Mouse (Mus musculus): ENCODE results near the gene Cacna1e.

Cacna1e gene

DNA sequence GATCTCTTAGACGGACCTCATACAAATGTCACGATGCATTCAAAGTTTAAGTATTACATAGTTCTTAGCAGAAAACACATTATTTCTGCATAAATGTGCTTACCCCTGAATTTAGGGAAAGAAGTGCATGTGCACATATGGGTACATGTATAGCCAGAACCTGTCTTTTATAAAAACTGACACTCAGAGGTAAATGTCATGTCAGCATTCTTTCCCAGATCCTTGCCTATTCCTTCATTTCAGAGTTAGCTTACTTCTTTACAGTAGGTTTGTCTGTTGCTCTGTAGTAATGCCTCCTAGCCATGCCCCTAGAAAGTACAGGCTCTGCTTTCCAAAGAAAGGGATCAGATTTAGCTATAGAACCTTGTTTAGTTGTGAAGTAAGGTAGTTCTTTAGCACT, 369.0 kb downstream of the Cacna1e start:
- DNase-seq (ENCODE audit: low read depth, low spot score) = no peak

- no peak for DNase-seq (ENCODE audit: low read depth, low spot score)
These were observed 372.6 kb downstream of the Cacna1e start for GRCm38 (mm10) chr1:154511736-154512135.

- DNase-seq (ENCODE audit: low read depth, low spot score) = no peak
These were observed 380.3 kb downstream of the Cacna1e start for GRCm38 (mm10) chr1:154504005-154504404.

DNA sequence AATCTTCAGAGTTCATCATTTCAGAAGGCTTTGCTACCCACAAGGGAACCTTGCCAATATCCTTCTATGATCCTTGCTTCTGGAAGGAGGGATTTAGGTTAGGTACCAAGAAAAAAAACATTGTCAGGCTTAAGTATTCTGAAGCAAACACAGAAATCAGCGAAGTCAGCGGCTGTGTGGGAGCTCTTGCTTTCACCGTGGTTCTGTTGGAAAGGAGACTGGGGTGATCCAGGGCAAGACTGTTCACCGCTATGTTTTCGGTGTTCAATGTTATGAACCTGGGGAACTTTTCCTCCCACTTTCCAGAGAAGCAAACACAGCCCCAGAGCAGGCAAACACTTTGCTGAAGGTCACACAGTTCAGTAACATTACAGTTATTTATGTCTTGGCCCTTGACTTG, 383.4 kb downstream of the Cacna1e start:
- DNase-seq (ENCODE audit: low read depth, low spot score) = no peak

DNA sequence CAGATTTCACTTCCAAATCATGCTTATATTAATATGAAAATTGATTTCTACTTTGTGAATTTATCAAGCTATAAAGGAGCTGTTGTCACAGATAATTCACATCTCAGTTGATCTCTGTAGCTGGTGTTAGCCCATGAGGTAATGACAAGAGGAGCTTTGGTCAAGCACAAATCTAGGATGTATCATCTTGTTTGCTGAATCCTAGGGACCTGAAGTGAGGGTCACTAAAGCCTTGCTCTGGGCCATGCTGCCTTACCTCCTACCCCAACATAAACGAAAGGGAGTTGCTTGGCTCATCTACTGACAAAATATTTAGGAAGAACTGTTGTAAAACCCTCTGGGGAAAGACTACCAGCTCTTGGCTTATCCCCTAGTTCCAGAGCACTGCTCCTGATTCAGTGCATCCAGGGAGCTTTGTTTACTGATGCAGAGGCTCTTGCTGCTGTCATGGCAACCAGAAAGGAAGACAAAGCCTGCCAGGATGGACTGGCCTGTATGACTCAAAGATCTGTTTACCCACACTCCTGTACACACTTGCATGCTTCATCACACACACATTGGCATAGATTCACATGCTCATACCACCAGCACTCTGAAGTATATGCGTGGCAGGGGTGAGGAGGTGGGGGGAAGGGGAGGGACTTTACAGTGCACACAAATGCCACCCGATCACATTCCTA, 384.0 kb downstream of the Cacna1e start:
- DNase-seq (ENCODE audit: low read depth, low spot score) = no peak

GRCm38 (mm10) chr1:154498821-154499220, 385.5 kb downstream of the Cacna1e start:
- DNase-seq (ENCODE audit: low read depth, low spot score) = no peak

DNA sequence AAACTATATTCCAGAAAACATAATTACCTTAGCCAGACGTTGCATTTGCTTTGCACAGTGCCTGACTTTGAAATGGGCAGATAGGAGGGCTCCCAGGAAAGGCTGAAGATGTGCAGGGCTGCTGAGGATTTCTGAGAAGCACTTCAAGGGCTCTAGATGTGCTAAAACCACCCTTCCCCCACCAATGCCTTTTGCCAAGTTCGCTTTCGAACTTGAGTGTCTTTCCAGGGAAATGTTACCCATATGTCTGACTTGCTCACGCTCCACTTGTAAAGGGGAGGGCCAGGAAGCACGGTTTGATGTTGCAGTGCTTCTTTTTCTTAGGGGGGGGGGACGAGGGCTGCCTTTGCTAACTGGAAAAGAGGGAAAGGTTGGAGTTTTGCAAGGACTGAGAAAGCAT, 393.2 kb downstream of the Cacna1e start:
- DNase-seq (ENCODE audit: low read depth, low spot score) = no peak

DNA sequence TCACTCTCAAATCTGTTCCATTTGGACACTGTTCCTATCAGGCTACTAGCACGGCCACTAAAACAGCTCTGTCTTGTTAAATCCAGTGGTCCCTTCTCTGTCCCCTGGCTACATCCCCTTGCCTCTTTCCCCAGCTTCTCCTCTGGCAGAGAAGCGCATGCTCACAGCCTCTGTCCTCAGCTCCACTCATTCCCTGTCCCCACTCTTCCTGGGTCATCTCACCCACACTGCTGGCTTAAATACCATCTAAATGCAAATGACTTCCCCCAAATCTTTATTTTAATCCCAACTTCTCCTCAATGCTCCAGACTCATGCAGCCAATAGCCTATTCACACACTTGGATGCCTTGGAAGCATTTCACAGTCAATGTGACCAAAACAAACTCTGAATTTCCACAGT, 407.6 kb downstream of the Cacna1e start:
- no peak for DNase-seq (ENCODE audit: low read depth, low spot score)

DNA sequence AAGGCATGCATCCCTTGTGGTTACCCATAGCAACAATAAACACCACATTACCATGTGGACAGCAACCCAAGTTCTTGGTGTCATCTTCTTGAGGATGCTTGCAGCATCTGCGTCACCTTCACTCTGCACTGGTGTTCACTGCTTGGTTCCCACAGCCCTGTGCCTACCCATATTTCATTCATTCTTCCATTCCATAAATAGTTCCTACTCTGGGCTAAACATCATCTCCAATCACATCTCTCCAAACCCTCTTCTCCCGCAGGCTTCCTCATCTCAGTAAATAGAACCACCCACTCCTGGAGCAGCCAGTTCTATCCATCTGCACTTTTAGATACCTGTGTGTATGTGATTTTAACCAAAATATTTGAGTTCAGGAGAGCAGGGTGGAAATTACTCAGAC, 408.6 kb downstream of the Cacna1e start:
- DNase-seq (ENCODE audit: low read depth, low spot score) = no peak

- DNase-seq (ENCODE audit: low read depth, low spot score) = no peak
These were observed 410.1 kb downstream of the Cacna1e start for GRCm38 (mm10) chr1:154474156-154474555.

- DNase-seq (ENCODE audit: low read depth, low spot score) = no peak
These were observed 417.0 kb downstream of the Cacna1e start for GRCm38 (mm10) chr1:154467265-154467664.

GRCm38 (mm10) chr1:154461521-154461920, 422.8 kb downstream of the Cacna1e start:
- no peak for DNase-seq (ENCODE audit: low read depth, low spot score)

DNA sequence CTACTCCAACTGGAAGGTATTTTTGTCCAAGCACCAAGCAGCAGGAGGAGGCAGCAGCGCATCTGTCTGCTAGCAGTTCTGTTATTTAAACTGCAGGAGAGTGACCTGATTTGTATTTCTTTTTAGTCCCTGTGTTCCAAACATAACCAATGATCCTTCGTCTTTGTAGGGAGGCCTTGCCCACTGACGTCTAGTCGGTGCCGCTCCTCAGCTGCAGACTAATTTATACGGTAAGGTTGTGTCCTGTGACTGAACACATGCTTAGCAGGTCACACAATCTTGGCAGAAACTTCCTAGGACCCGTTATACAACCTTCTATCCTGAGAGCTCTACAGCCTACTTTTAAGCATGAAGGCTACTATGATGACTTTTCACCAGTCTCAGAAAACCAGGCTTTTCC, 424.2 kb downstream of the Cacna1e start:
- DNase-seq (ENCODE audit: low read depth, low spot score) = no peak

DNA sequence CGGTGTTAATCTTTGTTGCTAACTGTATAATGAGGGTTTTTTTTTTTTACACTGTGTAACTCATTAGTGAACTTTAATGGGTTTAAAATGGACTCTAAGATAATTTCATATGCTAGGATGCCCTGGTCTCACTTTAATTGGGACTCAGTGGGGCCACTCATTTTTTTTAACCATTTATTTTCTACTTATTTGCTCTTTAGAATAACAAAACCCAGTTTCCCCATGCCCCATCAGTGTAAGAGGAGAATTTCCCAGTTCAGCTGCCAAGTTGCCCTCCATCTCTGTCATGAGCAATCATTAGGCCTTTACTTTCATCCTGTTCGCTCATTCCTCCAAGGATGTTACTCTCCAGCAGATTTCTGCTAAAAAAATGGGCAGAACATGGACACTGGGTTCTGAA, 425.7 kb downstream of the Cacna1e start:
- no peak for DNase-seq (ENCODE audit: low read depth, low spot score)

DNA sequence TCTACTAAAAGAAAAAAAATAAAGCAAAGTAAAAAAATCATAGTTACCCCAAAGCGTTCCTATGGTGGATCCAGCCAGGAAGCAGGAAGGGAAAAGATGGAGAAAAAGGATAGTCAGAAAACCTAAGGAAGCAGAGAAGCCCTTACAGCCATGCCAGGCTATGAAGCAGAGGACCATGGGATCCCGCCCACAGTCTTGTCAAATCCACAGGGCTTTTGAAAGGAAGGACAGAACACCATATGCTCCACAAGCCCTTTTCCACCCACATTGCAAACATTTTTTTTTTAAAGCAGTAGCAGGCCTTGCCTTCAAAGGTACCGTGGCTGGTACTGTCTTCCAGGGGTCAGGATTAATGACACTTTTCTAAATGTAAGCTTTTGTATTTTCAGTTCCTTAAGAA, 433.5 kb downstream of the Cacna1e start:
- no peak for DNase-seq (ENCODE audit: low read depth, low spot score)

DNA sequence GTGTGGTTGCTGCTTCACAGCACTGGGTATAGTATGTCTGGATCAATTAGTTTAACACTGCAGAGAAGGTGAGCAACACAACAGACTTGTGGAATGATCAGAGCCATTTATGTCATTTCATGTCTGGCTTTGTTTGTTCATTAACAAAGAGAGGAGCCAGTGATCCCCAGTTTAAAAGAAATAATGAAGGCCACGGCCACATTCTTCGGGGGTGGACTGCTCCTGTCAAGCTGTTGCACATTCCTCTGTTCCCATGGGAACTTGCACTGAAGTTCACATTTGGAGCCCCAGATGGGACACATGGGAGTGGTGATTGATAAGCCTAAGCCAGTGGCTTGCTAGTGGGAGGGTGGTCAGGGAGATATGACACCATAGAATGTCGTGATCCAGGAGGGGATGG, 437.8 kb downstream of the Cacna1e start:
- DNase-seq (ENCODE audit: low read depth, low spot score) = no peak

DNA sequence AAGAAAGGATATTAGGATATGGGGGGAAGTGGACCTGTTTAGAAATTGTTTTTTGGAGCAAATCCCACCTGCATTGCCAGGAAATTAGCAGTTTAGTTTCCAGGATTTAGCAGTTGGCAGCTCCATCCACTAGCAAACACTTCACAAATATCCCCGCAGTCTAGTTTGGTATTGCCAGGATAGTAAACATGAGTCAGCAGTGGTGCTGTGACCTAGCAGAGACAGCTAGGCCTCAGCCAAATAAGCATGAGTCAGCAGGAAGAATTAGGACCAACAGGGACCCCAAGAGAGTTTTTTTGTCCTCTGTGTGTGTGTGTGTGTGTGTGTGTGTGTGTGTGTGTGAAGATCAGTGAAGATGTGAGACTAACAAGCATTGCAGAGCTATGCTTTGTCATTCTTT, 450.8 kb downstream of the Cacna1e start:
- no peak for DNase-seq (ENCODE audit: low read depth, low spot score)

- DNase-seq (ENCODE audit: low read depth, low spot score) = no peak
These were observed 451.2 kb downstream of the Cacna1e start for GRCm38 (mm10) chr1:154433112-154433511.

DNA sequence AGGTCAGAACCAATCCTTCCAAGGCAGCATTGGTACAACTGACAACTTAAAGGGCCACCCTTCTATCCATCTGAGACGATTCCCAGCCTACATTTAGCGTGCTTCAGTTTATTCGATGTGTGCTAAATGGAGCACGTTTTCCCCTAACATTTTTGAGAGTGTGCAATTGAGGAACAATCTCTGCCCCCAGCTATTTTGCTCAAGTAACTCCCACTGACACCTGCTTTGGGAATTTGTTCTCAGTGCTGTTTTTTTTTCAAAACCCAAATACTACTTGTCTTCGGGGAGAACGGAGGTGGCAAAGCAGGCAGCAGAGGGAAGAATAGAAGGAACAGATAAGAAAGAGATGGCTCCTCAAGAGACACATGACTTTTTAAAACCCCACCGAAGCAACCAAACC, 456.0 kb downstream of the Cacna1e start:
- no peak for DNase-seq (ENCODE audit: low read depth, low spot score)

- no peak for DNase-seq (ENCODE audit: low read depth, low spot score)
These were observed 466.0 kb downstream of the Cacna1e start for GRCm38 (mm10) chr1:154418278-154418677.

GRCm38 (mm10) chr1:154416384-154417155, 467.7 kb downstream of the Cacna1e start:
- no peak for DNase-seq (ENCODE audit: low read depth, low spot score)

GRCm38 (mm10) chr1:154415826-154416225, 468.5 kb downstream of the Cacna1e start:
- DNase-seq (ENCODE audit: low read depth, low spot score) = no peak

DNA sequence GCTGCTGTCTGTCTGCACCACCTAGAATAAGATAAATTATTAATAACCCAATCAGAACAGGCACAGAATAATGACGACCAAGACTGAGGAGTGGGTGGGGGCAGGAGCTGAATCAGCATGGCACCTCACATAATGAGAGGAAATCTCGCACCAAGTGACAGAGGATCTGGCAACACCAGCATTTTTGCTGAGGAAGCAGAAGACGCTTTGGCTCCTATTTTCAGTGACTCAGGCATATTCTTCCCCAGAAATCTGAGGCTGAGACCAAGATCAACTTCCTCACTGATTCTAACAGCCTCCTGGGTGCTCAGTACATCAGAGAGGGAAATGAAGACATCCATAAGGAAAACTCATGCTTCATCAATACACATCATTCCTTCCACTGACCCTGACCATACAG, 471.2 kb downstream of the Cacna1e start:
- no peak for DNase-seq (ENCODE audit: low read depth, low spot score)
